In the genomic region with DNA sequence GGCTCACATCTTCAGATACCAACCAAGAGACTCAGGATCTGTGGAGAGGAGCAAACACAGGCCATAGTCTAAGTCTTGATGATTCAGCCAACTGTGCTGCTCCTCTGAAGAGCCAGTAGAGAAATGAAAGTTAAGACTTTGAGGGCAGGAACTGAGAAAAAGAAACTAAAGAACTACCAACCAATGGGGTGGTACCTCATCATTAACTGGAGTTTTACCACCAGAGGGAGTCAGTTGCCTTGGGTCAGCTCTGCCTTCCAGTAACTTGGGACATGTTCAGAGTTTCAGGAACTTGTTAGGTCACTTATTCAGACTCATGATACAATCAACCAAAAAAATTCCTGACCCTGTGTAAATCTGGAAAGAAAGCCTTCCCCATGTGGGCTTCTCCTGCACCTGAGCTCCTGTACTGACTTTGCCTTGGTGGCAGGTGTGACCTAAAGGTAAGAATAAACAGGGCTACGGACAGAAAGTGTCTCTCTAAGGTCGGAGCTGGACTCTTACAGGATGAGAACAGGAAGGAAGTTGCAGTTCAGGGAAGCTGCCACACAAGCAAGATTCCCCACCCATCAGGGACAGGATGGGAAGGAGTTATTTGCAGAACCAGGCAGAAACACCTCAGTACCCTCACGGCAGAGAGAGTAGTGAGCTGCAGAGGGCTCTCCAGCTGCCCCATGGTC, we compare ENCODE assay signal across 9 mouse cellular contexts. TPM values are rescaled to one million over a fixed set of nuclear protein-coding genes. Genes with fewer than 3 reads are reported as not detected.
DNase-seq lines count a peak whose midpoint lies in the region; ATAC-seq lines count a peak whose summit lies in the region.
"Had no signal": no experiment of that assay in that cellular context is flagged by ENCODE, and none has a peak within 500 bp of the region (broad histone marks: within the 10 kb centered on the region; RNA-seq: fewer than 3 reads in every experiment).

Trim30a (minus strand) TSS at position 129 of the 680 bp plus-strand sequence.

- H3K27ac ChIP-seq in forebrain, embryonic 11.5 days (ENCODE audit: low read depth, low read length), result no peak within 1 kb of the TSS
- no peak within 1 kb of the TSS for H3K27ac ChIP-seq in forebrain, embryonic 15.5 days (replicated peaks)
- H3K27ac ChIP-seq: neural tube, embryonic 12.5 days had no signal

- H3K27me3 ChIP-seq in forebrain, embryonic 11.5 days (ENCODE audit: control insufficient read depth, insufficient read depth, low read length), result no peaks in the 10 kb centered on the region
- H3K27me3 ChIP-seq in forebrain, embryonic 15.5 days, result no peaks in the 10 kb centered on the region
- H3K27me3 ChIP-seq: neural tube, embryonic 12.5 days had no signal

- H3K4me3 ChIP-seq in forebrain, embryonic 11.5 days (ENCODE audit: low read depth, low read length), result no peak within 1 kb of the TSS
- H3K4me3 ChIP-seq in forebrain, embryonic 15.5 days, result no peak within 1 kb of the TSS
- H3K4me3 ChIP-seq: neural tube, embryonic 12.5 days had no signal

- H3K9me3 ChIP-seq in forebrain, embryonic 11.5 days (ENCODE audit: control insufficient read depth, low read length), result no peaks in the 10 kb centered on the region
- H3K9me3 ChIP-seq in forebrain, embryonic 15.5 days, result no peaks in the 10 kb centered on the region
- H3K9me3 ChIP-seq: neural tube, embryonic 12.5 days had no signal

- peak; percentile 99 for ATAC-seq in neutrophil, adult 5-6 weeks (ENCODE audit: extremely low read depth, insufficient number of reproducible peaks, low FRiP score, poor library complexity, severe bottlenecking)
- ATAC-seq in forebrain, embryonic 11.5 days (replicated peaks; ENCODE audit: low FRiP score), result no peak
- ATAC-seq in forebrain, embryonic 15.5 days (replicated peaks), result no peak

- peak; percentile 40 for DNase-seq in adrenal gland, postnatal 14 days
- DNase-seq in adrenal gland, postnatal 25 days, result no peak
- DNase-seq in thymus, postnatal 0 days (ENCODE audit: low spot score), result peak; percentile 33
- no peak for DNase-seq in thymus, postnatal 10 days (ENCODE audit: low spot score in 2 of 2)
- DNase-seq in kidney, postnatal 36 days, result peak; percentile 11 to 25
- DNase-seq in forebrain, embryonic 11.5 days (ENCODE audit: low spot score), result no peak

- H3K4me1 ChIP-seq in forebrain, embryonic 11.5 days (replicated peaks; ENCODE audit: control insufficient read depth, insufficient read depth, low read length), result no peaks in the 10 kb centered on the region
- no peaks in the 10 kb centered on the region for H3K4me1 ChIP-seq in forebrain, embryonic 15.5 days
- H3K4me1 ChIP-seq: neural tube, embryonic 12.5 days had no signal

- no peaks in the 10 kb centered on the region for H3K36me3 ChIP-seq in forebrain, embryonic 11.5 days (ENCODE audit: control insufficient read depth, insufficient read depth, low read length)
- no peaks in the 10 kb centered on the region for H3K36me3 ChIP-seq in forebrain, embryonic 15.5 days
- H3K36me3 ChIP-seq: neural tube, embryonic 12.5 days had no signal

- H3K9ac ChIP-seq in forebrain, embryonic 11.5 days (ENCODE audit: low read length), result no peak within 1 kb of the TSS
- no peak within 1 kb of the TSS for H3K9ac ChIP-seq in forebrain, embryonic 15.5 days (replicated peaks)
- H3K9ac ChIP-seq: neural tube, embryonic 12.5 days had no signal

- WGBS in forebrain, embryonic 11.5 days, result 62% methylated on average over 3 of the region's 3 CpGs
- WGBS in forebrain, embryonic 15.5 days, result 80% methylated on average over 3 of the region's 3 CpGs

- no peak within 1 kb of the TSS for H3K4me2 ChIP-seq in forebrain, embryonic 11.5 days (ENCODE audit: low read depth, low read length, severe bottlenecking)
- H3K4me2 ChIP-seq in forebrain, embryonic 15.5 days (replicated peaks), result no peak within 1 kb of the TSS
- H3K4me2 ChIP-seq: neural tube, embryonic 12.5 days had no signal

RNA-seq across cellular contexts. Expression of gene Trim30a, which starts in this region (rescaled TPM):
- 3.6 and 7.3 TPM in 2 replicates for total RNA-seq in adrenal gland, postnatal 14 days (2021)
- 4.0 and 8.3 TPM in 2 replicates for total RNA-seq in adrenal gland, postnatal 25 days (2021)
- polyA plus RNA-seq in thymus, postnatal 0 days (2015; fragmentation: Nextera tagmentation; extraction: Ambion mirVana), result 15.3 and 17.9 TPM in 2 replicates
- total RNA-seq in neutrophil, adult 5-6 weeks (2017), result 208 and 211 TPM in 2 replicates
- 0.33 and 0.45 TPM in 2 replicates for polyA plus RNA-seq in forebrain, embryonic 11.5 days (2014; fragmentation: Nextera tagmentation; extraction: Ambion mirVana)
- polyA plus RNA-seq in forebrain, embryonic 15.5 days (2015; fragmentation: Nextera tagmentation; extraction: Ambion mirVana), result 0.41 and 0.43 TPM in 2 replicates

Comparison
In these comparisons a context has a peak if more than half of its experiments do, and no peak if none do; other contexts are left out.
1. RNA of gene Trim30a (total RNA-seq): 208 to 211 TPM in neutrophil, adult 5-6 weeks; 4.0 to 8.3 TPM in adrenal gland, postnatal 25 days and 3.6 to 7.3 TPM in adrenal gland, postnatal 14 days; every median in the first group is over 10 times any median in the second.
2. RNA of gene Trim30a (polyA plus RNA-seq): 15.3 to 17.9 TPM in thymus, postnatal 0 days; 0.33 to 0.45 TPM in forebrain, embryonic 11.5 days and 0.41 to 0.43 TPM in forebrain, embryonic 15.5 days; every median in the first group is over 10 times any median in the second.
3. DNase-seq: peak in adrenal gland, postnatal 14 days (single experiment), thymus, postnatal 0 days (single experiment) and kidney, postnatal 36 days (2 of 2); none in adrenal gland, postnatal 25 days (single experiment), thymus, postnatal 10 days (0 of 2) and forebrain, embryonic 11.5 days (single experiment).